Mouse (Mus musculus): ENCODE measurements around the gene Kctd12b. TPM values are rescaled to one million over a fixed set of nuclear protein-coding genes. Genes with fewer than 3 reads are reported as not detected.
"Not testable (repeated sequence)": the region's sequence is repeated elsewhere in the genome, so short reads cannot be mapped to it uniquely, and the experiment has no call there.

Kctd12b gene
- 10.2 and 10.3 TPM in 2 replicates for polyA plus RNA-seq (2015; fragmentation: Nextera tagmentation; extraction: Ambion mirVana)

DNA sequence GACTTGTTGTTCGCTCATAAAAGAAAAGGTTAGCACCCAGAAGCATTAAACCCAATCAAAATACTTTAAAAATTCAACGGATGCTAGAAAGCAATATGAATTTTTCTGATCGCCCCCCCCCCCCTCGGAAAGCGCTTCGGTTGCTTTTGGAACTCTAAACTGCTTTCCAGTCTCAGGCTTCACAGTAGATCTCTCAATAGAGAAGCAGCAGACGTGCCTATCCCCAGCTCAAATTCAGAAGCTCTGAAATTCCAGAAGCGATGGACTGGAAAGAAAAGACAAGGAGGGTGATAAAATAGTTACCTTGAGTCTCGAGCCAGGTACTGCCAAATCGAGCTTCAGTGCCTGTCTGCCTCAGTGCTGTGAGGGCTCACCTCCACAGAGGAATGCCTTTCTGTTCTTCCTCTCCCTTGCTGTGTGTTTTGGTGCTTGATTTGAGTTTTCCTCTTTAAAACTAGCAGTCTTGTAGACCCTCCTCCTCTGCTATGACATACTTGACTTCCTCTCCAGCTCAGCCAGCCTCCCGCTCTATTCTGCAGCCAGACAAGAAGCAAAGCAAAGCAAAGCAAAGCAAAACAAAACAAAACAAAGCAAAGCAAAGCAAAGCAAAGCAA lies at the start of gene Kctd12b:
Gene Kctd12b (minus strand): TSS at position 610 of the 614 bp plus-strand sequence.
- peak; percentile 86 for ATAC-seq (replicated peaks; ENCODE audit: low FRiP score)
- H3K4me3 ChIP-seq (replicated peaks): peak within 1 kb of the TSS; percentile 43
- H3K4me1 ChIP-seq: no peaks in the 10 kb centered on the region
- H3K4me2 ChIP-seq: peak within 1 kb of the TSS; percentile 50
- peaks cover 13% of the 10 kb centered on the region; the same call in 1 of the 2 replicates for H3K27me3 ChIP-seq
- H3K9ac ChIP-seq: no peak within 1 kb of the TSS
- 24% methylated on average over 11 of the region's 11 CpGs for WGBS
- no peaks in the 10 kb centered on the region for H3K9me3 ChIP-seq (replicated peaks)
- H3K27ac ChIP-seq: peak within 1 kb of the TSS; percentile 84
- no peaks in the 10 kb centered on the region for H3K36me3 ChIP-seq

DNA sequence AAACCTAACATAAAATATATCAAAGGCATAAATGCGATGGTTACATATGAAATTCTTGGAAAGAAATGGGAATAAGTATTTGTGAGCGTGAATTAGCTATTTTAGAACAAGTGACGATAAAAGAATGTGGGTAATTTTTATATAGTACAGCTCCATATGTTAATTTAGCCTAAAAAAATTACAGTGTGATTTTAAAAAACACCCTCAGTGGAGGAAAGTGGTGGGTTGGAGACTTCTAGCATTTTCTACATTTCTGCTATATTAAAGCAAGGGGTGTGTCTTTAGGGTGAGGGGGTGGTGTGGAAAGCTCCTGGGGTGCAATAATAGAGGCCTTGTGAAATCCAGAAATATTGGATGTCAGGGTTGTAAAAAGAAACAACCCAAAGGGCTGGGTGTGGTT lies 46.3 kb upstream of the Kctd12b start:
- no peak overlapping the region for H3K4me2 ChIP-seq
- no peak overlapping the region for H3K9ac ChIP-seq
- no peak overlapping the region for H3K27ac ChIP-seq
- WGBS: 92% methylated on average over 3 of the region's 3 CpGs
- H3K9me3 ChIP-seq (replicated peaks): no peaks in the 10 kb centered on the region
- H3K36me3 ChIP-seq: no peaks in the 10 kb centered on the region; the same call in 1 of the 2 replicates
- ATAC-seq (replicated peaks; ENCODE audit: low FRiP score): no peak
- H3K4me3 ChIP-seq (replicated peaks): no peak overlapping the region
- no peaks in the 10 kb centered on the region for H3K4me1 ChIP-seq
- H3K27me3 ChIP-seq: peaks cover 5% of the 10 kb centered on the region; the same call in 1 of the 2 replicates

DNA sequence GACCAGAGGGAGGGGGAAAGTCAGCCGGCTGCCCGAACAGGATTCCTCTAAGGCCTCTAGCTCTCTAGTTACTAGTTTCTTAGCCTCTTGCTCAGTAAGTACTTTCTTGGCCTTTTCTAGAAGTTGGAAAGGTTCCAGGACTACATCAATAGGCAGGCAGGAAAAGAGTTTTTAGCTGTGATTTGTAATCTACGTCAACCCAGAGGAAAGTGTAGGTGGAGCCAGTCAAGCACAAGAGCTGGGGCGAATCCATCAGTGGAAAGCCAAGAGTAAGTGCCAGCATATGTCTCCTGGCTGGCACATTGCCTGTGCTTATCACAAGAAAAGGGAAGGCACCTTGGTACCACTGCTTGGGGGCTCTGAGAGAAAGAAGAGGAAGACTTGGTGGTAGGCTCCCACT lies 39.5 kb upstream of the Kctd12b start:
- Histone ChIP-seq H3K4me2 (no peak overlapping the region), H3K4me1 (no peaks in the 10 kb centered on the region), H3K27me3 (no peaks in the 10 kb centered on the region), H3K9me3 (replicated peaks) (no peaks in the 10 kb centered on the region), H3K27ac (no peak overlapping the region), H3K4me3 (replicated peaks) (no peak overlapping the region), H3K9ac (no peak overlapping the region), H3K36me3 (peaks cover 10% of the 10 kb centered on the region; the same call in 1 of the 2 replicates)
- 76% methylated on average over 4 of the region's 4 CpGs for WGBS
- no peak for ATAC-seq (replicated peaks; ENCODE audit: low FRiP score)

DNA sequence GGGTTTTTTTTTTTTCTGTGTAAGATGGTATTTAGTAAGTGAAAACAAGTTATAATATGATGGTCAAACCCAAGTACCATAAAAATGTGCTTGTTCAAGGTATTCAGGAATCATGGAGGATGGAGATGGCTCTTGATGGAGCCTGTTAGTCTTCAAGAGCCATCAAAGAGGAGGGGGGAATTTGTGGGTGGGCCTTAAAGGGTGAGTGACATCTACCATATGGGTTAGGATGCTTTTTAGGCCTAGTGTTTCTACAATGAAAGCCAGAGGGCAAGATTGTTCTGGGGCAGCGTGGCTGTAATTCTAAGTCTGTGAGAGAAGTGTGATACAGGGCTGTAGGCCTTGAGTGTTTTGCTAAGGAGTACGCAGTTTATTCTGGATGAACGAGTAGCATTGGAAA lies 28.2 kb upstream of the Kctd12b start:
- Histone ChIP-seq H3K36me3 (0 out of 2 replicates have a peak, but pooled peaks cover 3% of the 10 kb centered on the region), H3K27ac (0 out of 2 replicates have a peak overlapping the region, but pooled peaks have one; percentile 4), H3K9ac (no peak overlapping the region), H3K4me1 (no peaks in the 10 kb centered on the region), H3K4me3 (replicated peaks) (peak overlapping the region; percentile 62), H3K27me3 (peaks cover 4% of the 10 kb centered on the region; the same call in 1 of the 2 replicates), H3K9me3 (replicated peaks) (no peaks in the 10 kb centered on the region), H3K4me2 (peak overlapping the region; percentile 53)
- WGBS: 23% methylated on average over 3 of the region's 3 CpGs
- ATAC-seq (replicated peaks; ENCODE audit: low FRiP score): no peak

DNA sequence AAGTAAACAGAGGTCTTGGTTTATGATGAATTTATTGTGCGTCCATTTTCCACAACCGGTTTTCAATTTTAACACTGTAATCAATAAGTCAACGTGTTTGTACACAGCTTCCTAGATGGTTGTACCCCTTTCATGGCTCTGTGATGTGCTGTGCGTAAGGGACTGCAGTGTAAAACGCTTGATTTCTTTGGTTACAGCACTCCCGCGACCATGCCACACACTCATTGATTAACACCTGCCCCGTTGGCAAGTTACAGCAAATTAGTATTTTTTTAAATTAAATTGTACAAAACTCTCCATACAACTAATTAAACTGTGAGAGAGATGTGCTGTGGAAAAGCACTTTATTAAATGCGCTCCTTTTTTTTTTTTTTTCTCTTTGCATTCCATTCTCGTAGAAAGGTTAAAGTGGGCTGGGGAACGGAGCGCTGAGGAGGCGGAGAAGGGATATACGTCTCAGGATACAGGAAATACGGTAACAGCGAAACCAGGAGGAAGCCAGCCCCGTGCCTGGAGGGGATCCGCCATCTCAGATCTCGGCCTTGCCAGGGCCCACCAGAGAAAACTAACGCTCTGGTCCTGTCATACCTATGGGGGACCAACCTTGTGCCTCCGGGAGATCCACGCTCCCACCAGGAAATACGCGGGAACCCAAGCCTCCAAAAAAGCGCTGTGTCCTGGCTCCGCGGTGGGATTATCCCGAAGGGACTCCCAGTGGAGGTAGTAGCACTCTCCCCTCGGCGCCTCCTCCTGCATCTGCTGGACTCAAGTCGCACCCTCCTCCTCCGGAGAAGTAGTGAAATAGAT lies 27.1 kb upstream of the Kctd12b start, which contains the start of gene Nbdy:
Gene Nbdy (plus strand): TSS at position 481 of the 807 bp plus-strand sequence.
- H3K27me3 ChIP-seq: peaks cover 4% of the 10 kb centered on the region; the same call in 1 of the 2 replicates
- 14% methylated on average over 32 of the region's 32 CpGs for WGBS
- peak within 1 kb of the TSS; percentile 62 for H3K4me3 ChIP-seq (replicated peaks)
- H3K4me1 ChIP-seq: no peaks in the 10 kb centered on the region
- H3K27ac ChIP-seq: peak within 1 kb of the TSS; percentile 76
- peak within 1 kb of the TSS; percentile 59 for H3K4me2 ChIP-seq
- peak within 1 kb of the TSS; percentile 59 for H3K9ac ChIP-seq
- ATAC-seq (replicated peaks; ENCODE audit: low FRiP score): peak; percentile 96
- 0 out of 2 replicates have a peak, but pooled peaks cover 3% of the 10 kb centered on the region for H3K36me3 ChIP-seq
- no peaks in the 10 kb centered on the region for H3K9me3 ChIP-seq (replicated peaks)

DNA sequence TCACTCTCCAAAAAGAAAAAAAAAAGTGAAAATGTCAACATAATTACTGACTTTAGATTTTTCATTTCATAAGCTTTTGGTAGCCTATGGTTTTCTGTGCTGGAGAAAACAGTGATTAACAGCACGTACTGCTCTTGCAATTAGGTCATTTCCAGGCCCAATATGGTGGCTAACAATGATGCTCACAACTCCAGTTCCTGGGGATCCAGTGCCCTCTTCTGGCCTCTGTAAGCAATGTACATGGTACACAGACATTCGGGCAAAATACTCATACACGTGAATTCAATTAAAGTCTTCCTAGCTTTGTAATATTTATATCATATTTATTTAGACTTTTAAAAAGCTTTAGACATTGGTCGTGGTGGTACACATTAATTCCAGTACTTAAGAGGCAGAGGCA lies 23.4 kb upstream of the Kctd12b start:
- Histone ChIP-seq H3K9ac (no peak overlapping the region), H3K9me3 (replicated peaks) (no peaks in the 10 kb centered on the region), H3K4me1 (no peaks in the 10 kb centered on the region), H3K4me3 (replicated peaks) (no peak overlapping the region), H3K27ac (no peak overlapping the region), H3K36me3 (no peaks in the 10 kb centered on the region), H3K4me2 (no peak overlapping the region), H3K27me3 (peaks cover 8% of the 10 kb centered on the region; the same call in 1 of the 2 replicates)
- WGBS: 40% methylated on average over 4 of the region's 4 CpGs
- ATAC-seq (replicated peaks; ENCODE audit: low FRiP score): no peak

DNA sequence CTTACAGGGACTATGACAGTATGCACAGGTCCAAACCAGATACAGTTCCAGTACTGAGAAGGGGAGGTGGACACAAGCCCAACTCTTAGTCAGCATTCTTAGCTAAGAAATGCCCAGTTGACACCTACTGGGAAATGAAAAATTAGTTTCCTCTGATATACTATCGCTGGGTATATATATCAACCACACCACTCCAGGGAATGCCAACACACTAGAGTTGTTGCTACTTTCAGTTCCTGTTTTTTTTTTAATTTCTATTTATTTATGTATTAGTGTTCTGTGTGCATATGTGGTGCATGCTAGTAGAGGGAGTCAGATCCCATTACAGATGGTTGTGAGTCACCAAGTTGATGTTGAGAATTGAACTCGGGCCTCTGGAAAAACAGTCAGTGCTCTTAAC lies 20.5 kb upstream of the Kctd12b start:
- no peak overlapping the region for H3K4me3 ChIP-seq (replicated peaks)
- 84% methylated on average over 2 of the region's 2 CpGs for WGBS
- H3K27ac ChIP-seq: no peak overlapping the region
- H3K27me3 ChIP-seq: 0 out of 2 replicates have a peak, but pooled peaks cover 4% of the 10 kb centered on the region
- H3K4me2 ChIP-seq: no peak overlapping the region
- ATAC-seq (replicated peaks; ENCODE audit: low FRiP score): no peak
- no peaks in the 10 kb centered on the region for H3K9me3 ChIP-seq (replicated peaks)
- H3K36me3 ChIP-seq: no peaks in the 10 kb centered on the region
- no peak overlapping the region for H3K9ac ChIP-seq
- H3K4me1 ChIP-seq: no peaks in the 10 kb centered on the region

DNA sequence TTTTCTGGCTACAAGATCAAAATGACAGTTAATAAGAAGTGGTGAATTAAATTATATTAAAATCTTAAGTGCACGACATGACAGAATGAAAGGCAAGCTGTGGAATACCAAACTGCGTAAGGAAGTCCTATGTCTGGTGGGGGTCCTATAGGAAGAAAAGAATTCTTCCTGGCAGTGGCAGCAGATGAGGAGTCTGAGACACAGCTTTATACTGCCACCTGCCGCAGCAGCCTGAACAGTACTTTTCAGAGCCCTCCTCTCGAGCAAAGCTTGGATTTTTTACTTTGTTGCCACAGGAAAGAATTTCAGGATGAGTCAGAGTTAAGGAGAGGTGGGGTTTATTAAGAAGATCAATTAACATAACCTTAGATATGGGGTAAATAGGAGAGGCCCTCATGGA lies 11.5 kb upstream of the Kctd12b start:
- 28% methylated on average over 4 of the region's 4 CpGs for WGBS

DNA sequence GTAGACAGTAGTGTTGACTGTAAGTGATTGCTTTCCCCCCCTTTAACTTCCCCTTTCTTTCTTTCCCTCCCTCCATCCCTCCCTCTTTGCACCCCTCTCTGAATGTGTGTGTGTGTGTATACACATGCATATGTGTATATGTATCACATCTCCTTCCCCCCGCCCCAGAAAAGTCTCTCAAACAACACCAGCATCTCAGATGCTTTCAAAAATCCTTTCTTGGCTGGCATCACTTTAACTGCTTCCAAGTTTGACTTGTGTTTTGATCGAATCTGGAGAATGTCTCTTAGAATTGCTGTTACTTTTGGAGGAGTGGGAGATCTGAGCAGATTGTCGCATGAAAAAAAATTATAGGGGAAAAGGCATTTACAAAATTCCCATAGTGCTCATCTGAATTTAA lies 4.3 kb upstream of the Kctd12b start:
- H3K4me3 ChIP-seq (replicated peaks): no peak overlapping the region
- no peaks in the 10 kb centered on the region for H3K36me3 ChIP-seq
- no peak overlapping the region for H3K9ac ChIP-seq
- no peak overlapping the region for H3K27ac ChIP-seq
- ATAC-seq (replicated peaks; ENCODE audit: low FRiP score): no peak
- H3K9me3 ChIP-seq (replicated peaks): no peaks in the 10 kb centered on the region
- WGBS: 76% methylated on average over 3 of the region's 3 CpGs
- peaks cover 11% of the 10 kb centered on the region; the same call in 1 of the 2 replicates for H3K27me3 ChIP-seq
- no peaks in the 10 kb centered on the region for H3K4me1 ChIP-seq
- no peak overlapping the region for H3K4me2 ChIP-seq

More for the DNA sequence above, 11.5 kb upstream of the Kctd12b start:
- no peaks in the 10 kb centered on the region for H3K9me3 ChIP-seq (replicated peaks)
- no peak overlapping the region for H3K9ac ChIP-seq
- H3K27ac ChIP-seq: no peak overlapping the region
- no peak for ATAC-seq (replicated peaks; ENCODE audit: low FRiP score)
- H3K4me3 ChIP-seq (replicated peaks): no peak overlapping the region
- H3K36me3 ChIP-seq: no peaks in the 10 kb centered on the region
- 0 out of 2 replicates have a peak, but pooled peaks cover 12% of the 10 kb centered on the region for H3K27me3 ChIP-seq
- no peaks in the 10 kb centered on the region for H3K4me1 ChIP-seq
- no peak overlapping the region for H3K4me2 ChIP-seq

DNA sequence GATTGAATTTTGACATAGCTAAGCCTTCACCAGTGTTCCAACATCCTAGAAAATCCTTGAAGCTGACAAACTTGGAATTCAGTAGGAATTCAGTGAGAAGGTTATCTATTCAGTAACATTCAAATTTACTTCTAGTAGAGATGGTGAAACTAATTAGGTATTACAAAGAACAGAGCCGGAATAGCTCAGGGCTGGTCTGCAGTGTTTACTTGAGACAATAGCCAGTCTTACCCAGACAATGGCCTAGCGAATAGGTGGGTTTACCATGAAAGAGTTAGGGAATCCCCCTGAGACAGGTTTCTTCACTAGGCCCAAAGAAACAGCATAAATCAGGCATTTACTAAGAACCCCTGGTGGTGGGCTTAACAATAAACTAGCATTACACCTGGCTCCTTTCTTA lies 28.0 kb downstream of the Kctd12b start:
- H3K27ac ChIP-seq; H3K4me3 ChIP-seq (replicated peaks); H3K4me1 ChIP-seq; ATAC-seq (replicated peaks; ENCODE audit: low FRiP score); H3K9me3 ChIP-seq (replicated peaks); H3K9ac ChIP-seq; H3K36me3 ChIP-seq; H3K4me2 ChIP-seq; H3K27me3 ChIP-seq: not testable (repeated sequence)
- 63% methylated on average over 2 of the region's 2 CpGs for WGBS

DNA sequence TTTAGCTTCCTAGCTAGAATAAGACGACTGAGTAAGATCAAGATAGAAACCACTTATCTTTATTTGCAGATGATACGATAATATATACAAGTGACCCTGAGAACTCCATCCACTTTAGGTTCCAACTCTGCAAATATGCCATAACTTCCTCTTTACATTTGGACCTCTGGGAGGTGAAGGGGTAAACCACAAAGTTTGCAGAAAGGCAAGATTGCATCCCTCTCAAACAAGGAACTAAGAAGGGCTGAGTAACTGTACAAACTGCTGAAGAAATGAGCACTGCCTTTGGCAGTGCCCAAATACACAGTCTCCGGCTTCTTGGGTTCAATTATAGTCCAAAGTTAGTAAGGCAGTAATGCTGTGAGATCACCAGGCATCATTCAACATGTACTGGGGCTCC lies 31.3 kb downstream of the Kctd12b start:
- no peak overlapping the region for H3K9ac ChIP-seq
- WGBS: 79% methylated on average over 3 of the region's 3 CpGs
- no peaks in the 10 kb centered on the region for H3K36me3 ChIP-seq
- H3K4me2 ChIP-seq: no peak overlapping the region
- H3K27ac ChIP-seq: no peak overlapping the region
- no peaks in the 10 kb centered on the region; the same call in 1 of the 2 replicates for H3K27me3 ChIP-seq
- no peak overlapping the region for H3K4me3 ChIP-seq (replicated peaks)
- H3K9me3 ChIP-seq (replicated peaks): no peaks in the 10 kb centered on the region
- ATAC-seq (replicated peaks; ENCODE audit: low FRiP score): no peak
- H3K4me1 ChIP-seq: no peaks in the 10 kb centered on the region

DNA sequence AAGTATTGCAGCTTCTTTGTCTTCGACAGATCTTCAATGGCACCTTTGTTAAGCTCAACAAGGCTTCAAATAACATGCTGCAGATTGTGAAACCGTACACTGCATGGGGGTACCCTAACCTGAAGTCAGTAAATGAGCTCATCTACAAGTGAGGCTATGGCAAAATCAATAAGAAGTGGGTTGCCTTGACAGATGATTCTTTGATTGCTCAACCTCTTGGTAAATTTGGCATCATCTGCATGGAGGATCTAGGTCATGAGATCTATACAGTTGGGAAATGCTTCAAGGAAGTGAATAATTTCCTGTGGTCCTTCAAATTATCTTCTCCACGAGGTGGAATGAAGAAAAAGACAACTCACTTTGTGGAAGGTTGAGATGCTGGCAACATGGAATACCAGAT lies 39.2 kb downstream of the Kctd12b start:
- WGBS: 68% methylated on average over 3 of the region's 3 CpGs

More for the DNA sequence above, 39.2 kb downstream of the Kctd12b start:
- Histone ChIP-seq H3K27ac (no peak overlapping the region), H3K4me3 (replicated peaks) (no peak overlapping the region), H3K27me3 (no peaks in the 10 kb centered on the region; the same call in 1 of the 2 replicates), H3K4me2 (no peak overlapping the region), H3K4me1 (no peaks in the 10 kb centered on the region), H3K9me3 (replicated peaks) (no peaks in the 10 kb centered on the region), H3K9ac (no peak overlapping the region), H3K36me3 (no peaks in the 10 kb centered on the region)
- no peak for ATAC-seq (replicated peaks; ENCODE audit: low FRiP score)

Data from kidney, embryonic 15.5 days (tissue).